Mouse (Mus musculus): ENCODE results near the gene Zfp825.
"Not testable (repeated sequence)": the region's sequence is repeated elsewhere in the genome, so short reads cannot be mapped to it uniquely, and the experiment has no call there.

Gene Zfp825

GRCm38 (mm10) chr13:74493911-74494679, at the start of gene Zfp825:
Gene Zfp825 (minus strand): TSS chr13:74493992.
- DNase-seq, result peak; percentile 77 to 85

- not testable (repeated sequence) for DNase-seq
Observed at GRCm38 (mm10) chr13:74535418-74535817, 41.6 kb upstream of the Zfp825 start.

- peak in 1 of 2 experiments; percentile 58 for DNase-seq
Observed at GRCm38 (mm10) chr13:74534864-74535263, 41.1 kb upstream of the Zfp825 start.

GRCm38 (mm10) chr13:74534096-74534495, 40.3 kb upstream of the Zfp825 start:
- DNase-seq, result no peak

GRCm38 (mm10) chr13:74531251-74531650, 37.5 kb upstream of the Zfp825 start:
- DNase-seq, result not testable (repeated sequence)

GRCm38 (mm10) chr13:74529372-74529715, 35.6 kb upstream of the Zfp825 start:
- DNase-seq, result not testable (repeated sequence)

GRCm38 (mm10) chr13:74528519-74529371, 35.0 kb upstream of the Zfp825 start:
- not testable (repeated sequence) for DNase-seq

- peak; percentile 82 to 87 for DNase-seq
Observed at GRCm38 (mm10) chr13:74522481-74523237, 28.9 kb upstream of the Zfp825 start.

- not testable (repeated sequence) for DNase-seq
Observed at GRCm38 (mm10) chr13:74522141-74522480, 28.3 kb upstream of the Zfp825 start.

GRCm38 (mm10) chr13:74507981-74508380, 14.2 kb upstream of the Zfp825 start:
- not testable (repeated sequence) for DNase-seq

GRCm38 (mm10) chr13:74502851-74503250, 9.1 kb upstream of the Zfp825 start:
- not testable (repeated sequence) for DNase-seq

- not testable (repeated sequence) for DNase-seq
Observed at GRCm38 (mm10) chr13:74499696-74500095, 5.9 kb upstream of the Zfp825 start.

- not testable (repeated sequence) for DNase-seq
Observed at GRCm38 (mm10) chr13:74484326-74484725, 9.5 kb downstream of the Zfp825 start.

- not testable (repeated sequence) for DNase-seq
Observed at GRCm38 (mm10) chr13:74471468-74471867, 22.3 kb downstream of the Zfp825 start.

GRCm38 (mm10) chr13:74462699-74463385, 30.9 kb downstream of the Zfp825 start:
- DNase-seq, result peak; percentile 84 to 87

GRCm38 (mm10) chr13:74462318-74462698, 31.5 kb downstream of the Zfp825 start:
- DNase-seq, result not testable (repeated sequence)

- no peak for DNase-seq
Observed at GRCm38 (mm10) chr13:74439895-74440294, 53.9 kb downstream of the Zfp825 start.
